Mouse (Mus musculus) MN1 (cell line): ENCODE results near the gene Cadps.

ENCODE experiments used
- DNase-seq: peaks from one replicate; pipeline ENCODE4 v3.0.0-alpha.2; 2016; ENCODE audit warnings: low spot score

The Cadps gene

GRCm38 (mm10) chr14:12391167-12391566, 431.7 kb downstream of the Cadps start:
- no peak for DNase-seq

- no peak for DNase-seq
Measured at GRCm38 (mm10) chr14:12388806-12389436, 434.0 kb downstream of the Cadps start.

- no peak for DNase-seq
Measured at GRCm38 (mm10) chr14:12388192-12388795, 434.6 kb downstream of the Cadps start.

- no peak for DNase-seq
Measured at GRCm38 (mm10) chr14:12387176-12387575, 435.7 kb downstream of the Cadps start.

- DNase-seq, result no peak
Measured at GRCm38 (mm10) chr14:12377883-12378282, 445.0 kb downstream of the Cadps start.

- DNase-seq, result no peak
Measured at GRCm38 (mm10) chr14:12377289-12377688, 445.6 kb downstream of the Cadps start.

- DNase-seq, result no peak
Measured at GRCm38 (mm10) chr14:12375451-12375850, 447.4 kb downstream of the Cadps start.

GRCm38 (mm10) chr14:12350271-12350916, 472.5 kb downstream of the Cadps start:
- DNase-seq, result no peak

- no peak for DNase-seq
Measured at GRCm38 (mm10) chr14:12349334-12350090, 473.4 kb downstream of the Cadps start.

GRCm38 (mm10) chr14:12348089-12348488, 474.8 kb downstream of the Cadps start, which contains the start of gene Fezf2:
Gene Fezf2, minus strand, starts transcription at chr14:12348189.
- DNase-seq, result no peak

- no peak for DNase-seq
Measured at GRCm38 (mm10) chr14:12346865-12347600, 475.8 kb downstream of the Cadps start.

- no peak for DNase-seq
Measured at GRCm38 (mm10) chr14:12346011-12346864, 476.6 kb downstream of the Cadps start.

- DNase-seq, result no peak
Measured at GRCm38 (mm10) chr14:12345241-12345921, 477.5 kb downstream of the Cadps start.

GRCm38 (mm10) chr14:12344746-12345240, 478.1 kb downstream of the Cadps start:
- no peak for DNase-seq

- no peak for DNase-seq
Measured at GRCm38 (mm10) chr14:12344061-12344745, 478.7 kb downstream of the Cadps start.

- no peak for DNase-seq
Measured at GRCm38 (mm10) chr14:12343451-12343941, 479.4 kb downstream of the Cadps start.

- DNase-seq, result no peak
Measured at GRCm38 (mm10) chr14:12342458-12343131, 480.3 kb downstream of the Cadps start.

GRCm38 (mm10) chr14:12341789-12342457, 481.0 kb downstream of the Cadps start:
- DNase-seq, result no peak
